ENCODE assay signal across 16 mouse cellular contexts in genomic region chr1:165788511-165788910, GRCm38 (mm10). TPM values are rescaled to one million over a fixed set of nuclear protein-coding genes. Genes with fewer than 3 reads are reported as not detected.
DNase-seq lines count a peak whose midpoint lies in the region; ATAC-seq and TF ChIP-seq lines count a peak whose summit lies in the region.
"Had no signal": no experiment of that assay in that cellular context is flagged by ENCODE, and none has a peak within 500 bp of the region (broad histone marks: within the 10 kb centered on the region; RNA-seq: fewer than 3 reads in every experiment).

Gene Cd247 (plus strand): TSS chr1:165788681.

- TF ChIP-seq POLR2A in lung, adult 2 months (IDR thresholded peaks at IDR 0.05; ENCODE audit: borderline replicate concordance, extremely low read depth, low read depth, low read length): no peak

- WGBS in lung, adult 2 months: 76% methylated on average over 8 of the region's 8 CpGs
- WGBS in hindbrain, embryonic 13.5 days: 71% methylated on average over 8 of the region's 8 CpGs

- no peaks in the 10 kb centered on the region for H3K9me3 ChIP-seq in ES-E14 (ENCODE audit: control insufficient read depth, insufficient read depth, low read depth, low read length)
- no peaks in the 10 kb centered on the region for H3K9me3 ChIP-seq in hindbrain, embryonic 13.5 days
- H3K9me3 ChIP-seq: midbrain, embryonic 13.5 days had no signal

- TF ChIP-seq CTCF in lung, adult 2 months (IDR thresholded peaks at IDR 0.05; ENCODE audit: insufficient read depth, low read length): no peak

- ATAC-seq in hindbrain, embryonic 13.5 days (ENCODE audit: low FRiP score): no peak
- ATAC-seq: midbrain, embryonic 13.5 days had no signal

- no peak for DNase-seq in lung, adult 2 months
- DNase-seq in lung, postnatal 36 days: no peak
- DNase-seq in ES-E14 (ENCODE audit: low read depth, low spot score): no peak
- peak; percentile 86 for DNase-seq in naive thymus-derived CD4-positive, alpha-beta T cell, adult 2 months (ENCODE audit: low read depth)
- peak; percentile 82 for DNase-seq in thymus, postnatal 25 days
- no peak for DNase-seq in neural tube, embryonic 10.5 days (ENCODE audit: extremely low spot score, low spot score)
- DNase-seq in embryo, embryonic 11 days: no peak
- DNase-seq: adrenal gland, adult 8-10 months; cerebellum, adult 9-11 months; lung, postnatal 14 days; right cerebral cortex, postnatal 14 days had no signal

- no peak within 1 kb of the TSS for H3K4me2 ChIP-seq in hindbrain, embryonic 13.5 days
- H3K4me2 ChIP-seq: midbrain, embryonic 13.5 days had no signal

- H3K4me1 ChIP-seq in lung, adult 2 months (ENCODE audit: control insufficient read depth, insufficient read depth, low read length): no peaks in the 10 kb centered on the region
- no peaks in the 10 kb centered on the region for H3K4me1 ChIP-seq in ES-E14 (ENCODE audit: control insufficient read depth in 2 of 2, insufficient read depth in 2 of 2, low read length in 2 of 2, poor library complexity in 1 of 2)
- H3K4me1 ChIP-seq in hindbrain, embryonic 13.5 days (replicated peaks): peaks cover 10% of the 10 kb centered on the region

- H3K9ac ChIP-seq in ES-E14 (ENCODE audit: insufficient read depth, low read depth, low read length, poor library complexity, severe bottlenecking): no peak within 1 kb of the TSS
- no peak within 1 kb of the TSS; the same call in 1 of the 2 replicates for H3K9ac ChIP-seq in hindbrain, embryonic 13.5 days
- H3K9ac ChIP-seq: liver, embryonic 14.5 days; midbrain, embryonic 13.5 days had no signal

- peak within 1 kb of the TSS; percentile 14 for H3K4me3 ChIP-seq in lung, adult 2 months (replicated peaks; ENCODE audit: extremely low read depth, low read depth, low read length)
- peak within 1 kb of the TSS; percentile 4 to 27; a peak in 2 of 4 replicates for H3K4me3 ChIP-seq in ES-E14 (ENCODE audit: insufficient read depth in 1 of 2, low read depth in 1 of 2, low read length in 2 of 2, poor library complexity in 1 of 2, severe bottlenecking in 1 of 2)
- no peak within 1 kb of the TSS for H3K4me3 ChIP-seq in hindbrain, embryonic 13.5 days
- H3K4me3 ChIP-seq: erythroblast, embryonic 14.5 days; midbrain, embryonic 13.5 days had no signal

- H3K36me3 ChIP-seq in ES-E14 (ENCODE audit: control insufficient read depth, insufficient read depth, low read length, poor library complexity, severe bottlenecking): no peaks in the 10 kb centered on the region
- no peaks in the 10 kb centered on the region for H3K36me3 ChIP-seq in hindbrain, embryonic 13.5 days
- H3K36me3 ChIP-seq: midbrain, embryonic 13.5 days had no signal

- no peak within 1 kb of the TSS for H3K27ac ChIP-seq in ES-E14 (ENCODE audit: insufficient read depth, low read depth, low read length, poor library complexity, severe bottlenecking)
- H3K27ac ChIP-seq in hindbrain, embryonic 13.5 days: no peak within 1 kb of the TSS
- H3K27ac ChIP-seq: liver, embryonic 14.5 days; midbrain, embryonic 13.5 days had no signal

- in situ Hi-C loops in ES-E14 (cut with MboI; ENCODE audit: low sequenced_read_pairs in 2 of 2, unreplicated experiment in 2 of 2): loop anchor here in 1 of 2 experiments (25.0 kb wide), 1 partner anchor 524 kb away; no protein-coding TSS in a partner anchor

- peaks cover 58% of the 10 kb centered on the region for H3K27me3 ChIP-seq in hindbrain, embryonic 13.5 days
- H3K27me3 ChIP-seq: CH12.LX had no signal

TF ChIP-seq in ES-E14, 5 proteins besides CTCF, POLR2A, EP300 and RAD21:
- TF ChIP-seq HCFC1 (IDR thresholded peaks at IDR 0.05; ENCODE audit: borderline replicate concordance, insufficient read depth, low read length): no peak
- TF ChIP-seq CHD2 (IDR thresholded peaks at IDR 0.05; ENCODE audit: low read depth, low read length): no peak
- no peak for TF ChIP-seq ZNF384 (IDR thresholded peaks at IDR 0.05; ENCODE audit: low read depth, low read length)
- no peak for TF ChIP-seq ZC3H11A (IDR thresholded peaks at IDR 0.05; ENCODE audit: borderline replicate concordance, low read depth, low read length)
- TF ChIP-seq MAFK (IDR thresholded peaks at IDR 0.05; ENCODE audit: insufficient read depth, low read depth, low read length): no peak

RNA-seq across cellular contexts. Expression of gene Cd247, which starts in this region (rescaled TPM):
- polyA plus RNA-seq in lung, adult 2 months (2012; rRNA removed): 8.7 and 10.7 TPM in 2 replicates
- total RNA-seq in ES-E14 (2012; rRNA removed): 6.1 and 9.5 TPM in 2 replicates
- 0.60 and 1.5 TPM in 2 replicates for polyA plus RNA-seq in hindbrain, embryonic 13.5 days (2015; fragmentation: Nextera tagmentation; extraction: Ambion mirVana)

Comparison
In these comparisons a context has a peak if more than half of its experiments do, and no peak if none do; other contexts are left out.
1. DNase-seq: peak in naive thymus-derived CD4-positive, alpha-beta T cell, adult 2 months (single experiment) and thymus, postnatal 25 days (single experiment); none in lung, adult 2 months (single experiment), lung, postnatal 36 days (single experiment), ES-E14 (single experiment), neural tube, embryonic 10.5 days (single experiment) and embryo, embryonic 11 days (single experiment).